Mouse (Mus musculus): ENCODE results near the gene Dqx1. TPM values are rescaled to one million over a fixed set of nuclear protein-coding genes. Genes with fewer than 3 reads are reported as not detected.

The Dqx1 gene
- total RNA-seq, 2 experiments from 2014 or later = 1.6 to 2.4 TPM

GRCm38 (mm10) chr6:83069488-83070246 lies 12.0 kb downstream of the Dqx1 start:
- no peak for ATAC-seq (replicated peaks; ENCODE audit: poor library complexity, severe bottlenecking)

DNA sequence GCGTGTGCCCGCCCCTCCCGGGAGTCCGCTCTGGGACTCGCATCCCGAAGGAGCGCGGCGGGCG lies 12.4 kb downstream of the Dqx1 start, which contains the start of gene Tlx2:
TSS of gene Tlx2 (minus strand) at position 47 of the 64 bp plus-strand sequence.
- no peak for ATAC-seq (replicated peaks; ENCODE audit: poor library complexity, severe bottlenecking)

DNA sequence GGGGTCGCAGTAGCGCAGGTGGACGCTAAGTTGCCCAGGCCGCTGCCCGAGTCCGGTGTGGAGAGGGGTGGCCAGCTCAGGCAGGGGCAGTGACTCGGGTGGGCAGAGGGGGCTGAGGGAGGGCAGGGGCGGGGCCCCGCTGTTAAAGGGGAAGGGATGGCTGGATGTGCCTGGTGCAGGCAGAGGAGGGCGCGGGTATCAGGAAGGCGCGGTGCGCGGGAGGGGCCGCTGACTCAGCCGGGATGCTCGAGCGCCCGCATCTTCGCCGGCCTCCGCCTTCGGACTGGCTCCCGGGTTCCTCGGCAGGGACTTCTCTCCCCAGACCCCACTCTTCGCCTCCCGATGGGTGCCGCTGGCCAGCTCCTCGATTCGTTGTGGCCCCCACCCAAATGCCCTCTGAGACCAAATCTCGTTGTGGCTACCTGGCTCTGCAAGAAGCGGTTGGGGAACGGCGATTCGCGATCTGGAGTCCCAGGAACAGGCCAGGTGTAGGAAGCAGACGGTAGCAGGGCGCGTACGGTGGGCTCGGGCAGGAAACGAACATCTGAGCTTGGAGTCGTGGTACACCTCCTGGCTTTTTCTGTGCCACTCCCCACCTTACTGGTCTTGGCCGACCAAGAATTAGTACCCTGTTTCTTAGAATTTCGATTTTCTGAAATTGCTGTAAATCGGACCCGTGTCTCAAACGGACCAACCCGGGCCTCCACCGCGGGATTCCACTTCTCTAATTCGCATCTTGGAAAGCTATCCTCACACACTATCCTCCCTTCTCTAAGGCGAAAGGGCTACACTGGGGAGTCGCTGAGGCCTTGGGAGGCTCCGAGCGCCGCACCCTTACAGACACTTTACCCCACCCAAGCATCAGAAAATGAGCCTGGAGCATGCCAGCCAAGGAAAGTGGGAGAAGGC lies 12.9 kb downstream of the Dqx1 start:
- peak; percentile 32 for ATAC-seq (replicated peaks; ENCODE audit: poor library complexity, severe bottlenecking)

GRCm38 (mm10) chr6:83071220-83071619 lies 13.6 kb downstream of the Dqx1 start:
- no peak for ATAC-seq (replicated peaks; ENCODE audit: poor library complexity, severe bottlenecking)

- no peak for ATAC-seq (replicated peaks; ENCODE audit: poor library complexity, severe bottlenecking)
Observed at GRCm38 (mm10) chr6:83074979-83075378, 17.3 kb downstream of the Dqx1 start.

DNA sequence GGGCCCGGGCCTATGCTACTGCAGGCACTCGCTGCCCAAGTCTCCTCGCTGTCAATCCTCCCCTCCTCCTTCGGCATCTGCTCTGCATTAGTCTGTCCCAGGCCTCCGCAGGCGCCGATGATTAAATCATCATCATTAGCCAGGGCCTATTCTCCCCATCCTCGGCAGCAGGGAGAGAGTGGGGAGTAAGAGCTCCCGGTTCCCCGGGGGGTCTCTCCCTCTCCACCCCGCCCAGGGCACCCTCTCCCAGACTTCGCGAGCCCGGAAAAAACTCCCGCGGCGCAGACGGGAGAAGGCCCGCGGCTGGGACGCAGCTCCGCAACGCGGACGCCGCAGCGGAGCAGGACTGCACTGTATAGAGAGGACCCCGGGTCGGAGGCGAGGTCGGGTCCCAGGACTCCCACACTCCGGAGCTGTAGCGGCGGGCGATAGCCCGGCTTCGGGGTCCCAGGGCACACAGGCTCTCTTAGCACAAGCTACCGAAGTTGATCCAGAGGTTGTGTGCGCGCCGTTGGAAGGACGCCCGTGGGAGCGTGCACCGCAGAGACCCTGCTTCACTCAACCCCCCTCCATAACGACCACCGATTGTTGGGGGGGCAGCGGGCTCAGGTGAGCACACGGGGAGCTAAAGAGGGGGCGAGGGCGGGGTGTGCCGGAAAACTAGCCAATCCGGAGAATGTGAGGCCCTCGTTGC lies 20.1 kb downstream of the Dqx1 start, which contains the start of gene Pcgf1:
TSS of gene Pcgf1 (plus strand) at position 240 of the 694 bp plus-strand sequence.
- peak; percentile 16; the same call in 1 of the 2 replicates for ATAC-seq (replicated peaks; ENCODE audit: poor library complexity, severe bottlenecking)

GRCm38 (mm10) chr6:83078324-83078858 lies 20.7 kb downstream of the Dqx1 start:
- peak; percentile 91 for ATAC-seq (replicated peaks; ENCODE audit: poor library complexity, severe bottlenecking)

DNA sequence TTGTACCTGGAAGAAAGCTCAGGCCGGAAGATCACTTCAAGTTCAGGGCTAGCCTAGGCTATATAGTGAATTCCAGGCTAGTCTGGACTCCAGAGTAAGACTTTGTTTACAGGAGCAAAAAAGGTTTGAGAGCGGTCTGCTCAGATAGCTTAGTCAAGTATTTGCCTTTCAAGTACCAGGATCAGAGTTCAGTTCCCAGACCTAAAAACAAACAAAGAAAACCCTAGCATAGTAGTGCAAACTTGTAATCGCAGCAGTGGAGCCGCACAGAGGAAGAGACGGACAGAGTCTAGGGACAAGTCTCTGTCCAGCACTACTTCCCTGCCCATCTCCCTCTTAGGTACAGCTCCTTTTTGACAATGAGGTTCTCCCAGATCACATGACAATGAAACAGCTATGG lies 22.6 kb downstream of the Dqx1 start:
- ATAC-seq (replicated peaks; ENCODE audit: poor library complexity, severe bottlenecking) = no peak

DNA sequence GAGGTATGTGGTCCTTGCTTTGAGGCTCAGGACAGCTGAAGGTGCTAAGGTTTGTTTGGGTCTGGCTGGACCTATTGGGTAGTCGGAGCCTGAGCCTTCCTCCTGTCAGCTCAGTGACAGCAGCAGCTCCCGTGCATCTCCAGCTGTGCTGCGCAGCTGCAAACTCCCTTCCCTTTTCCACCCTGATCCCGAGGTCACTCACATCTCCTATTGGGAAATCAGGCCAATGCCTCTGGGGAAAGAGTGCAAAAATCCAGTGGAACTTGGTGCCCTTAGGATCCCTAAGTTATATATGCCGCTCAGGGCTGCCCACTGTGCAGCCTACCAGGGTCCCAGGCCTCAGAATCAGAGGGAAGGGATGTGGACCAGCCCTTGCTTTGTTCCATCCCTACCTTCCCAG lies 25.9 kb downstream of the Dqx1 start:
- no peak for ATAC-seq (replicated peaks; ENCODE audit: poor library complexity, severe bottlenecking)

DNA sequence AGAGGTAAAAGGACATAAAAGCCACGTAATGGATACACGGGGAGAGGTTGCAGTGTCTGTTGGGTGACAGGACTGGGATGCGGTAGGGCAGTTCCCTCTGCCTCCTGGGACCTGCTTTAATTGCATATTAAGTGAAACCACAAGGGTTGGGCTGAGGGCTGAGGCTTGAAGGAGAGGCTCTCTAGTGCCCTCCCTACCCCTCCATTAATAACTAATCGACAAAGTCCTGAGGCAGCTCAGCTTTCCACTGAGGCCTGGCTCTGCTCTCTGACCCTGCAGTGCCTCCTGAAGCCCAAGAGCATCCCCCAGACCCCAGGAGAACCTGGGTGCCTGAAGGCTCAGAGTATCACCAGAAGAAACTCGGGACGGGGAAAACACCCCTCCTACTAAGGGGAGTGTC lies 26.8 kb downstream of the Dqx1 start:
- ATAC-seq (replicated peaks; ENCODE audit: poor library complexity, severe bottlenecking) = no peak

DNA sequence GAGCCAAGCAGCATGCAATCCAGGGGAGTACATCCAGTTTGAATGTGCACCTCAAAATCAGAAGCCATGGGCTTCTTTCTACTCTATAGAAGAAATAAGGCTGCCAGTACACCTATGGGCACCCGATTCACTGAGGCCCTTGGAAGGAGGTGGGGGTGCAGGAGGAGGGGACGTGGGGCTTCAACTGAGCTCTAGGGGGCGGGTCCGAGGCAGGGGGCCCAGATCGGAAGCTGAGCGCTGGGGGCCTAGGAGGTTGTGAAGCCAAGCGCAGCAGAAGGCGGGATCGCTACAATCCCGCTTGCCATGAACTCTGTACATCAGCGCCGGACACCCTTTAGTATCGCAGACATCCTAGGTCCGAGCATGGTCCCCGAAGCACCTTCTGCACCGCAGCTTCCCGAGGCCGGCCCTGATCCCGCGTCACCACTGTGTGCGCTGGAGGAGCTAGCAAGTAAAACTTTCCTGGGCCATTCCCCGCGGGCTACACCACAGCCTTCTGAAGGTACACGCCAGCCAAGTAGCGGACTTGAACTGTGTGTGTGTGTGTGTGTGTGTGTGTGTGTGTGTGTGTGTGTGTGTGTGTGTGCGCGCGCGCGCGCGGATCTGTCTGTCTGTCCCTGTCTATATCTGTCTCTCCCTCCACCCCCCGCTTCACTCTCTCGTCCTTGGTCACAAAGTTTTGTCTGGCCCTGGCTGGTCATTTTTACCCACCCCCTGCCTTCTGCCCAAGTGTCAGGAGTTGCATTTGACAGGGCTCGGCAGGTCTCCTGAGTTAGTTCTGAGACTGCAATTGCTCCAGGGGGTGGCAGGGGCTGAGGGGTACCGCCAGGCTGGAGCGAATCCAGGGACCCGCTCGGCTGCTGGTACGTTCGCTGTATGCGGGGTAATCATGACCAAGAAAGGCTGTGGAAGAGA lies 28.7 kb downstream of the Dqx1 start, which contains the start of gene Lbx2:
TSS of gene Lbx2 (plus strand) at position 247 of the 915 bp plus-strand sequence.
- peak; percentile 48 for ATAC-seq (replicated peaks; ENCODE audit: poor library complexity, severe bottlenecking)

DNA sequence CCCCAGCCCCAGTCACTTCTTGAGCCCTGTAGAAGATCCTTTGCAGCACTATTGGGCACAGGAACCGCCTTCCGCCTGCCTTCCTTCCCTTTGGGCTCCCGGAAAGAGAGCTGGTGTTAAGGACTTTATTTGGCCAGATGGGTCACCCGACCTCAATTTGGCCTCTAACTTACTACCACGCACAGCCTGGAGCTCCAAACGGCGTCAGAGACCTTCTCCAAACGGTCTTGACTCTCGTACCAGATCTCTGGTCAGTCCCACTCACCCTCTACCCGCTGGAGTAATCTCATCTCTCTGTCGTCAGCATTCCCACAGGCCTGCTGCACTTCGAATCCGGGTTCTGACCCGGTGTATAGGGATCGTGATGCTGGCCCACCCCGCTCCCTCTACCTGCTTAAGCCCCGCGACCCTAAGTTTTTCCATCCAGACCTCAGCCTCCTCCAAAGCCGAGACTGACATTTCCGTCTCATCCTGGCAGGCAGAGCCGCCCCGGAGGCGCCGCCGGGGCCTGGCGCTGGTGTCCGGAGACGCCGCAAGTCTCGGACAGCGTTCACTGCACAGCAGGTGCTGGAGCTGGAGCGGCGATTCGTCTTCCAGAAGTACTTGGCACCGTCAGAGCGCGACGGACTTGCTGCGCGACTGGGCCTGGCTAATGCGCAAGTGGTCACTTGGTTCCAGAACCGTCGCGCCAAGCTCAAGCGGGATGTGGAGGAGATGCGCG lies 29.7 kb downstream of the Dqx1 start:
- ATAC-seq (replicated peaks; ENCODE audit: poor library complexity, severe bottlenecking) = 0 out of 2 replicates have a peak, but pooled peaks have one; percentile 6

DNA sequence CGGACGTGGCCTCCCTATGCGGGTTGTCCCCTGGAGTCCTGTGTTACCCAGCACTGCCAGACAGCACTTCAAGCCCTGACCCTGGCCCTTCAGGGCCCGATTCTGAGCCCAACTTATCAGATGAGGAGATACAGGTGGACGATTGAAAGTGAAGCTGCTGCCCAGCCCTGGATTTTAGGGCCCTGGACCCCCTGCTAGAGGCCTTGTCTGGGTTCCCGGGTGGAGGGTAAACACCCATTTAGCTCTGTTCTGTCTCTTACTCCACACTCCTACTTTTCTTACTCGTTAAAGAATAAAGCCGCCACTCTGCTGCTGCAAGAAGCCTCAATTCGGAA lies 30.2 kb downstream of the Dqx1 start:
- ATAC-seq (replicated peaks; ENCODE audit: poor library complexity, severe bottlenecking) = no peak

DNA sequence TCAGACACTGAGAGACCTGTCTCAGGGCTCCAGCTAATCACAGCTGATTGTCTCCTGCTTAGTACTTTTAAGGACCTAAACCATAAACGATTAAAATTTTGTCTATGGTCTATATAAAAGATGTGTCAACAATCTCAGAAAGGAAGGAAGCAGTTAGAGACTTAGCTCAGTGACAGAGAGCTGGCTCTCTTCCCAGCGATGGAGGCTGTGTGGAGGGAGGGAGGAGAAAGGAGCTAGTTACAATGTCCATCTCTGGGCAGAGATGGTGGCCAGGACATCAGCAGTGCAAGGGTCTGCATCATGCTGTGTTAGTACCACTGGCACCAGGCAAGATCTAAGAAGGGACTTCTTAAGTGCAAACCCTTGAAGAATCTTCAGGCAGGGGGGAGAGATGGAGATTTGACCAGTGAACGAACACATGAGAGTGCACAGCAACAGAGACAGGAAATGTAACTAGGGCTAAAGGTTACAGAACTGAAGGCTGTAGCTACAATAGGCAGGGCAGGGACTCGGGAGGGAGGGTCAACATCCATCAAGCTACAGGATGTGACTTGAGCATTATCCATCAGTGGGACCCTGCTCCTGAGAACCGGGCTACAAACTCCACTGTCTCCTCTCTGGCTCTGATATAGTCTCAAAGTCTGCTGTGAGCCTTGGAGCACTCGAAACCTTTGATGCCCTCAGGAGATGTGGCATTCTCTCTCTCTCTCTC lies 34.9 kb downstream of the Dqx1 start:
- ATAC-seq (replicated peaks; ENCODE audit: poor library complexity, severe bottlenecking) = no peak

DNA sequence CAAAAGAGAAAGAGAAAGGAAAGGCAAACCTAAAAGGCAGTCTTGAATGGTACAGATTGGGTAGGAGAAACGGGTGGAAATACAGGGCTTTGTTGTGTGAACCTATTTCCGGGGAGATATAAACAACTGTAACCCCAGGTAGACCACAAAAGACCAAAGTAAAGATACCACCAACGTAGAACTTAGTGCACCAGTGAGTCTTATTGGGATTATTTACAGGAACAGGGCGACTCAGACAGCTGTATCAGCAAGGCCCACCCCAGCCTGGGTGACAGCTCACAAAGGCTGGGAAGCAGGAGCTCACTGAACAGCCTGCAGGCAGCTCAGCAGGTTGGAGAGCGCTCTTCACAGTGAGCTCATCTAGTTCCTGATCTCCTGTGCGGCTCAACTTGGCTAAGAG lies 38.3 kb downstream of the Dqx1 start:
- ATAC-seq (replicated peaks; ENCODE audit: poor library complexity, severe bottlenecking) = no peak

DNA sequence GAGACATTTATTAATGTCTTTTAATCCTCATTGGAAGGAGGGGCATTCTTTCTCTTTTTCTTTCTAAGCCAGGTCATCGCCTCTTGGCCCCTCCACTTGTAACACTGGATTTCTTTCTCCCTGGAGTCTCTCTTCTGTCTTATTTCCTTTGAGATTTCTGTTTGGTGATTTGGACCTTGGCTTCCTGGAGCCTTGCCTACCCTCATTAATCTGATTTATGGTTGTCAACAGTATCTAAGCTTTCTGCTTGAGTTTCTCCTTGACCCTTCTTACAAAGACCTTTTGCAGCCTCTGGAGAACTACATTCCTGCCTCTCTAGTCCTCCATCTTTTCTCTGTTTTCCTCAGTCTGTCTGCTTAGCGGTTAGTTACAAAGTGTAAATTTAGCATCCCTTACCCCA lies 40.8 kb downstream of the Dqx1 start:
- no peak for ATAC-seq (replicated peaks; ENCODE audit: poor library complexity, severe bottlenecking)

DNA sequence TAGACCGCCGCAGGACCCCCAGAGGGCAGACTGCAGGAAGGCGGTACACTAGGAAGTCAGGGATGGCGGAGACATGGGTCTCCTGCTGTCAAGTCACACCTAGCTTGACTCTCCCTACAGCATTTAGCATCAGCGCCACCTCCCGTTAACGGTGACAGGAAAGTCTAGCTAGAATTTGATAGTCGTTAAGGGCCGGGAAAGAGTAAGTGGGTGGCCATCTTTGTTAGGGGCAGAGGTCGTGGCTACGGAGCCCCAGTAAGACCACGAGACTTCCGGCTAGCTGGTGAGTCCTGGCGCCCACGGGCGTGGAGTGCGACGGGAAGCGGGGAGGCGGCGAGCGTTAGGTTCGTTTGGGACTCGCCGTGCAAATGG lies 43.7 kb downstream of the Dqx1 start, which contains the start of the genes Ccdc142 and Gm42688:
TSS of gene Ccdc142 (plus strand) at position 286 of the 372 bp plus-strand sequence.
TSS of gene Gm42688 (plus strand) at position 302 of the 372 bp plus-strand sequence.
- ATAC-seq (replicated peaks; ENCODE audit: poor library complexity, severe bottlenecking) = peak; percentile 82

DNA sequence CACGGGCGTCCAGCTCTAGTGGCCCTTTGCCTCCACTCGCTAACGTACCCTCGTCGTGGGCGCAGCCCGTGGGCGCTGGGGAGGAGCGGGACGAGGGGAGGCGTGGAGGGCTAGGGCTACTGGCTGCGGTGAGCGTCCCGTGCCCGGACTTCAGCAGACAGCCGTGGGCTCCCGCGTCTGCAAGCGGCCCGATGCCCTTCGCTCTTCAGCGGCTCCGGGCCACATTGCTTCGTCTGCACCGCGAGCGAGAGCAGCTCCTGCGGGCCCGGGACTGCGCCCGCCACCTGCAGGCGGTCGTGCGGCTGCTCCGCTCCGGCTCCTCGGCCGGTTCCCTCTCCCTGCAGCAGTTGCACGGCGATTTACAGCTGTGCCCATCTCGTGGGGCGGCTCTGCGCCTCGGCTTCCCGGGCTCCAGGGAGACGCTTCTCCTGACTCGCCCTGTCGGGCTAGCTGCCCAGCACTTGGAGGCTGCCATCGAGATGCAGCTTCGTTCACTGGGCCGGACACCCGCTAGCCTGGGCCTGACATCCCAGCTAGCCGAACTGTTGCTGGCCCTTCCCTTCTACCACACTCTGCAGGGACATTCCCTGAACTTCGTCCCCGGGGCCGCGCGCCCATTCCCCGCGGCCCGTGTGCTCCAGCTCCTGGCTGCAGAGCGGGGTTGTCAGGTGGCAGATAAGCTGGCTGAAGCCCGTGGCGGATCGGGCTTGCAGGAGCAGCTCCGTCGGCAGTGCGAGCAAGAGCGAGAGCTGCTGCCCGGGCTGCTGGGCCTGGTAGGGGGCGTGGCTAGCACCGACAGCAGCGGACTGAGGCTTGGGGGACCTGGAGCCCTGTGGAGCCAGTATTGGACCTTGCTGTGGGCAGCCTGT lies 44.3 kb downstream of the Dqx1 start:
- ATAC-seq (replicated peaks; ENCODE audit: poor library complexity, severe bottlenecking) = peak; percentile 74
